Mouse (Mus musculus) heart, postnatal 0 days (tissue): ENCODE measurements around the gene Srebf1. TPM values are rescaled to one million over a fixed set of nuclear protein-coding genes. Genes with fewer than 3 reads are reported as not detected.

Experiments
- ATAC-seq: fragments of 200-750 bp; cut with Nextera tagmentation; 2 replicates; pipeline ENCODE4 v1.8.0; 2017; ENCODE audit warnings: low read depth, moderate number of reproducible peaks, moderate library complexity; ENCODE audit not compliant: insufficient read depth
- DNase-seq: peaks from one replicate; pipeline ENCODE4 v3.0.0-alpha.2; 2016; ENCODE audit warnings: low spot score
- H3K27ac ChIP-seq: fragments of 300-500 bp; sonication (generic); 2 replicates; pipeline ENCODE4 v1.5.1; 2014; ENCODE audit warnings: low read depth, mild to moderate bottlenecking
- H3K27me3 ChIP-seq: fragments of 300-500 bp; sonication (generic); 2 replicates; pipeline ENCODE4 v1.6.1; 2014; ENCODE audit warnings: low read length, mixed read lengths; ENCODE audit not compliant: control insufficient read depth, insufficient read depth
- H3K36me3 ChIP-seq: fragments of 300-500 bp; sonication (generic); replicated peaks from 2 replicates; pipeline ENCODE4 v1.6.1; 2014; ENCODE audit warnings: low read length, mixed read lengths; ENCODE audit not compliant: control insufficient read depth, insufficient read depth
- H3K4me1 ChIP-seq: fragments of 300-500 bp; sonication (generic); 2 replicates; pipeline ENCODE4 v1.6.1; 2014; ENCODE audit warnings: antibody characterized with exemption; ENCODE audit not compliant: control insufficient read depth, insufficient read depth
- H3K4me2 ChIP-seq: fragments of 300-500 bp; sonication (generic); 2 replicates; pipeline ENCODE4 v1.6.1; 2014; ENCODE audit warnings: low read depth, mild to moderate bottlenecking, low read length, moderate library complexity
- H3K4me3 ChIP-seq: fragments of 300-500 bp; sonication (generic); 2 replicates; pipeline ENCODE4 v1.5.1; 2014; ENCODE audit warnings: low read depth, low read length
- H3K9ac ChIP-seq: fragments of 300-500 bp; sonication (generic); replicated peaks from 2 replicates; pipeline ENCODE4 v1.6.1; 2014; ENCODE audit warnings: low read depth, low read length, mixed read lengths
- H3K9me3 ChIP-seq: fragments of 300-500 bp; sonication (generic); replicated peaks from 2 replicates; pipeline ENCODE4 v1.6.1; 2016; ENCODE audit warnings: low read length; ENCODE audit not compliant: control insufficient read depth
- CTCF ChIP-seq: IDR thresholded peaks from 2 replicates; pipeline ENCODE4 v1.5.1; 2016; ENCODE audit warnings: antibody characterized with exemption, control low read depth, low read depth
- EP300 ChIP-seq: IDR thresholded peaks from 2 replicates; pipeline ENCODE4 v1.6.1; 2016; ENCODE audit warnings: antibody characterized with exemption, low read depth
- WGBS: fragments of 180-500 bp; shearing (Covaris S2); extraction: QIAGEN DNeasy Blood & Tissue Kit; methylation state at CpG from one replicate; pipeline ENCODE4 v1.1.7; 2014; 5-methylcytosine and 5-hydroxymethylcytosine counted together
- microRNA-seq: library from miRNA; unstranded; fragments of <30 nt; microRNA quantifications from one replicate; pipeline ENCODE4, GENCODE M21; 2016
- polyA plus RNA-seq: library from polyadenylated mRNA; unstranded; fragments of >200 nt; fragmentation: Nextera tagmentation; extraction: Ambion mirVana; gene quantifications from 2 replicates; pipeline ENCODE4 v1.2.1, GENCODE M21; 2015
- total RNA-seq: library from RNA; depleted of rRNA; stranded (reverse); fragments of >200 nt; gene quantifications from 2 replicates; pipeline ENCODE4 v1.2.3, GENCODE M21; 2014; ENCODE audit warnings: low replicate concordance; rRNA removed

Gene Srebf1
- total and polyA plus RNA-seq, 2 experiments from 2014 or later = 29.9 to 77.2 TPM

- H3K9me3 ChIP-seq = no peaks in the 10 kb centered on the region
- no peak overlapping the region for H3K27ac ChIP-seq
- no peak for TF ChIP-seq EP300
- no peak overlapping the region for H3K9ac ChIP-seq
- no peaks in the 10 kb centered on the region for H3K27me3 ChIP-seq
- 94% methylated on average over 5 of the region's 5 CpGs for WGBS
- peaks cover 19% of the 10 kb centered on the region for H3K36me3 ChIP-seq
- no peak overlapping the region for H3K4me3 ChIP-seq
- no peak for ATAC-seq
- no peak overlapping the region for H3K4me2 ChIP-seq
- 0 out of 2 replicates have a peak, but pooled peaks cover under 1% of the 10 kb centered on the region for H3K4me1 ChIP-seq
- no peak for DNase-seq
These were observed 66.7 kb downstream of the Srebf1 start for GRCm38 (mm10) chr11:60155690-60156089.

GRCm38 (mm10) chr11:60153936-60154335 lies 68.4 kb downstream of the Srebf1 start:
- no peak for ATAC-seq
- Histone ChIP-seq H3K4me3 (no peak overlapping the region), H3K9me3 (no peaks in the 10 kb centered on the region), H3K36me3 (peaks cover 12% of the 10 kb centered on the region), H3K27ac (no peak overlapping the region), H3K4me1 (peaks cover 9% of the 10 kb centered on the region), H3K9ac (no peak overlapping the region), H3K27me3 (no peaks in the 10 kb centered on the region), H3K4me2 (no peak overlapping the region)
- no peak for DNase-seq
- TF ChIP-seq CTCF (no peak; the same call in 1 of the 2 replicates), EP300 (no peak)
- WGBS = 87% methylated on average over 3 of the region's 3 CpGs

- WGBS = 36% methylated on average over 1 of the region's 1 CpGs
- Histone ChIP-seq H3K4me1 (peaks cover 11% of the 10 kb centered on the region), H3K27me3 (no peaks in the 10 kb centered on the region), H3K9ac (no peak overlapping the region), H3K27ac (no peak overlapping the region), H3K36me3 (peaks cover 15% of the 10 kb centered on the region), H3K4me3 (no peak overlapping the region), H3K9me3 (no peaks in the 10 kb centered on the region), H3K4me2 (no peak overlapping the region)
- DNase-seq = no peak
- no peak for TF ChIP-seq CTCF
- TF ChIP-seq EP300 = no peak
- peak; percentile 24; the same call in 1 of the 2 replicates for ATAC-seq
These were observed 70.0 kb downstream of the Srebf1 start for GRCm38 (mm10) chr11:60152339-60152738.

- H3K4me2 ChIP-seq = no peak overlapping the region
- H3K9me3 ChIP-seq = no peaks in the 10 kb centered on the region
- TF ChIP-seq CTCF (no peak), EP300 (no peak)
- DNase-seq = no peak
- H3K27ac ChIP-seq = no peak overlapping the region
- 57% methylated on average over 3 of the region's 3 CpGs for WGBS
- ATAC-seq = no peak
- no peak overlapping the region for H3K4me3 ChIP-seq
- H3K4me1 ChIP-seq = peaks cover 27% of the 10 kb centered on the region
- H3K27me3 ChIP-seq = no peaks in the 10 kb centered on the region
- no peak overlapping the region for H3K9ac ChIP-seq
- H3K36me3 ChIP-seq = peaks cover 15% of the 10 kb centered on the region
These were observed 71.7 kb downstream of the Srebf1 start for GRCm38 (mm10) chr11:60150677-60151076.

Small RNAs within 50 kb of the gene (microRNA-seq; reads per million reads assigned to microRNA genes)
- gene Mir6921 = 0.54 reads per million
- gene Mir6922 = not detected

Other genes with a start within 250 kb of the Srebf1 start
- 11.9 and 14.8 TPM in 2 replicates for gene Pemt, start 176.1 kb downstream of the Srebf1 start, total RNA-seq
- 6.9 and 8.2 TPM in 2 replicates for gene Pemt, start 176.1 kb downstream of the Srebf1 start, polyA plus RNA-seq
- 22.5 and 28.1 TPM in 2 replicates for gene Rai1, start 117.6 kb downstream of the Srebf1 start, total RNA-seq
- gene Rai1, start 117.6 kb downstream of the Srebf1 start, polyA plus RNA-seq = 9.1 and 10.2 TPM in 2 replicates
- 56.8 and 77.3 TPM in 2 replicates for gene Tom1l2, start 130.3 kb upstream of the Srebf1 start, total RNA-seq
- gene Tom1l2, start 130.3 kb upstream of the Srebf1 start, polyA plus RNA-seq = 30.5 and 31.3 TPM in 2 replicates
- gene Drc3, start 130.7 kb upstream of the Srebf1 start, total RNA-seq = 2.0 and 2.9 TPM in 2 replicates
- gene Drc3, start 130.7 kb upstream of the Srebf1 start, polyA plus RNA-seq = 2.1 and 2.9 TPM in 2 replicates
- 20.6 and 24.2 TPM in 2 replicates for gene Gid4, start 194.6 kb upstream of the Srebf1 start, total RNA-seq
- gene Gid4, start 194.6 kb upstream of the Srebf1 start, polyA plus RNA-seq = 11.8 and 12.8 TPM in 2 replicates
- 42.2 and 45.7 TPM in 2 replicates for gene Atpaf2, start 195.9 kb upstream of the Srebf1 start, total RNA-seq
- 43.2 and 44.1 TPM in 2 replicates for gene Atpaf2, start 195.9 kb upstream of the Srebf1 start, polyA plus RNA-seq
- 56.1 and 61.6 TPM in 2 replicates for gene Drg2, start 232.0 kb upstream of the Srebf1 start, total RNA-seq
- gene Drg2, start 232.0 kb upstream of the Srebf1 start, polyA plus RNA-seq = 44.0 and 45.6 TPM in 2 replicates
- gene Myo15, start 246.8 kb upstream of the Srebf1 start, total RNA-seq = not detected in 2 replicates
- gene Myo15, start 246.8 kb upstream of the Srebf1 start, polyA plus RNA-seq = 0.01 TPM in 1 of 2 replicates, not detected in the other